Mouse (Mus musculus): ENCODE measurements at regions not wholly inside any gene's neighbourhood (a gene's known extent, or its start where the extent isn't known, plus 50 kb on each side); places are given as distances from the start of the nearest gene placed in this dataset.
"Not testable (repeated sequence)": the region's sequence is repeated elsewhere in the genome, so short reads cannot be mapped to it uniquely, and the experiment has no call there.

GRCm38 (mm10) chr17:48650556-48650955, 195.9 kb downstream of the Unc5cl start:
- peak; percentile 11 to 22 for DNase-seq (ENCODE audit: low spot score in 2 of 2)

GRCm38 (mm10) chr17:48672749-48673148, 218.0 kb downstream of the Unc5cl start:
- no peak for DNase-seq (ENCODE audit: low spot score in 2 of 2)

- DNase-seq (ENCODE audit: low spot score in 2 of 2), result no peak
Measured at GRCm38 (mm10) chr17:48678216-48678832, 223.6 kb downstream of the Unc5cl start.

GRCm38 (mm10) chr17:48680331-48680730, 225.6 kb downstream of the Unc5cl start:
- no peak for DNase-seq (ENCODE audit: low spot score in 2 of 2)

GRCm38 (mm10) chr17:48688944-48689343, 234.2 kb downstream of the Unc5cl start:
- peak; percentile 28 to 37 for DNase-seq (ENCODE audit: low spot score in 2 of 2)

- no peak for DNase-seq (ENCODE audit: low spot score in 2 of 2)
Measured at GRCm38 (mm10) chr17:48698456-48698855, 233.7 kb upstream of the Lrfn2 start.

- DNase-seq (ENCODE audit: low spot score in 2 of 2), result no peak
Measured at GRCm38 (mm10) chr17:48700591-48700990, 231.6 kb upstream of the Lrfn2 start.

- no peak for DNase-seq (ENCODE audit: low spot score in 2 of 2)
Measured at GRCm38 (mm10) chr17:48720506-48720905, 211.7 kb upstream of the Lrfn2 start.

- peak in 1 of 2 experiments; percentile 9 for DNase-seq (ENCODE audit: low spot score in 2 of 2)
Measured at GRCm38 (mm10) chr17:48723286-48723685, 208.9 kb upstream of the Lrfn2 start.

- no peak for DNase-seq (ENCODE audit: low spot score in 2 of 2)
Measured at GRCm38 (mm10) chr17:48724513-48725112, 207.6 kb upstream of the Lrfn2 start.

GRCm38 (mm10) chr17:48726460-48726859, 205.7 kb upstream of the Lrfn2 start:
- DNase-seq (ENCODE audit: low spot score in 2 of 2), result no peak

- DNase-seq (ENCODE audit: low spot score in 2 of 2), result no peak
Measured at GRCm38 (mm10) chr17:48733801-48734200, 198.4 kb upstream of the Lrfn2 start.

- DNase-seq (ENCODE audit: low spot score in 2 of 2), result not testable (repeated sequence)
Measured at GRCm38 (mm10) chr17:48737181-48737580, 195.0 kb upstream of the Lrfn2 start.

GRCm38 (mm10) chr17:48738708-48739107, 193.5 kb upstream of the Lrfn2 start:
- no peak for DNase-seq (ENCODE audit: low spot score in 2 of 2)

- DNase-seq (ENCODE audit: low spot score in 2 of 2), result no peak
Measured at GRCm38 (mm10) chr17:48742769-48743405, 189.3 kb upstream of the Lrfn2 start.

GRCm38 (mm10) chr17:48770099-48770498, 162.1 kb upstream of the Lrfn2 start:
- no peak for DNase-seq (ENCODE audit: low spot score in 2 of 2)

GRCm38 (mm10) chr17:48771721-48772320, 160.4 kb upstream of the Lrfn2 start:
- DNase-seq (ENCODE audit: low spot score in 2 of 2), result peak; percentile 51 to 59

- no peak for DNase-seq (ENCODE audit: low spot score in 2 of 2)
Measured at GRCm38 (mm10) chr17:48774172-48774890, 157.8 kb upstream of the Lrfn2 start.

GRCm38 (mm10) chr17:48775479-48775878, 156.7 kb upstream of the Lrfn2 start:
- DNase-seq (ENCODE audit: low spot score in 2 of 2), result peak in 1 of 2 experiments; percentile 59

GRCm38 (mm10) chr17:48776502-48776902, 155.7 kb upstream of the Lrfn2 start:
- no peak for DNase-seq (ENCODE audit: low spot score in 2 of 2)

GRCm38 (mm10) chr17:48780217-48780616, 152.0 kb upstream of the Lrfn2 start:
- no peak for DNase-seq (ENCODE audit: low spot score in 2 of 2)

- no peak for DNase-seq (ENCODE audit: low spot score in 2 of 2)
Measured at GRCm38 (mm10) chr17:48784417-48784816, 147.8 kb upstream of the Lrfn2 start.
